Mouse (Mus musculus) liver, postnatal 0 days (tissue): ENCODE results near the gene Gm17662.

ENCODE experiments used
- CTCF ChIP-seq: sonication (generic); IDR thresholded peaks from 2 replicates; pipeline ENCODE4 v1.5.1; 2016; ENCODE audit warnings: antibody characterized with exemption, low read depth
- EP300 ChIP-seq: IDR thresholded peaks from 2 replicates; pipeline ENCODE4 v1.6.1; 2016; ENCODE audit warnings: antibody characterized with exemption, low read depth, mild to moderate bottlenecking

DNA sequence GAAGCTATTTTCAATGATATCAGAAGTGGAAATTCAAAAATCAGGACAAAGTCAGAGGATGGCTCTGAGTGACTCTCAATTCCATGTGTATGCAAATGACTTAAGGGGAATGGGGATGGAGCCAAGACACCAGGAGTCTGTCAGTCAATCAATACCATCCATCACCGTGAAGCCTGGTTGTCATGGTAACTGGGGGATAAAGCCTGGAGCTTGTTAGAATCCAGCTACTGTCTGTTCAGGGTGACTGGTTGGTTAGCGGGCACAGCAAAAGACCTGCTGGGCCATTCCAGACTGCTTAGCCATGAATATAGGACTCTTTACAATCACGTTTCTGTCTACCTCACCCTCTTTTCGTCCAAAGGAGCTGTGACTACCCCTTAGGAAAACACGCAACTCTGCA lies 22.0 kb upstream of the Gm17662 start:
- no peak for TF ChIP-seq CTCF
- no peak for TF ChIP-seq EP300
